In genomic region chr9:85401736-85402135, GRCm38 (mm10) we compare ENCODE assay signal across 18 mouse cellular contexts.
"Had no signal": no experiment of that assay in that cellular context is flagged by ENCODE, and none has a peak within 500 bp of the region (broad histone marks: within the 10 kb centered on the region; RNA-seq: fewer than 3 reads in every experiment).

No protein-coding gene starts in this region.

- ATAC-seq: liver, embryonic 12.5 days had no signal

- H3K4me1 ChIP-seq: limb, embryonic 10.5 days; liver, embryonic 12.5 days; liver, embryonic 15.5 days had no signal

- H3K36me3 ChIP-seq: limb, embryonic 10.5 days; limb, embryonic 13.5 days; liver, embryonic 12.5 days; liver, embryonic 15.5 days; stomach, embryonic 15.5 days had no signal

- H3K9me3 ChIP-seq: limb, embryonic 10.5 days; limb, embryonic 13.5 days; liver, embryonic 12.5 days; liver, embryonic 15.5 days; stomach, embryonic 15.5 days had no signal

- H3K27me3 ChIP-seq: liver, embryonic 12.5 days; liver, embryonic 15.5 days; stomach, embryonic 15.5 days had no signal

- H3K9ac ChIP-seq: limb, embryonic 13.5 days; liver, embryonic 12.5 days; liver, embryonic 15.5 days; stomach, embryonic 15.5 days had no signal

- H3K4me3 ChIP-seq: layer of hippocampus, adult 2 months; limb, embryonic 10.5 days; limb, embryonic 13.5 days; liver, embryonic 12.5 days; liver, embryonic 15.5 days; stomach, embryonic 15.5 days had no signal

- H3K4me2 ChIP-seq: liver, embryonic 12.5 days; liver, embryonic 15.5 days; midbrain, embryonic 11.5 days; stomach, embryonic 15.5 days had no signal

- DNase-seq: kidney, adult 2 months; kidney, postnatal 25 days; layer of hippocampus, adult 9-11 months; liver; lung, adult 18-20 months; lung, postnatal 4 days; midbrain, embryonic 14.5 days; right cerebral cortex, postnatal 25 days; spleen, adult 18-20 months; thymus, postnatal 25 days had no signal

- H3K27ac ChIP-seq: kidney, postnatal 0 days; layer of hippocampus, adult 2 months; limb, embryonic 10.5 days; limb, embryonic 13.5 days; liver, embryonic 12.5 days; liver, embryonic 15.5 days had no signal
